Mouse (Mus musculus) CD4-positive, CD25-positive, alpha-beta regulatory T cell, adult 4 months (primary cell): ENCODE results near the gene Gdap1l1. TPM values are rescaled to one million over a fixed set of nuclear protein-coding genes. Genes with fewer than 3 reads are reported as not detected.
"Not testable (repeated sequence)": the region's sequence is repeated elsewhere in the genome, so short reads cannot be mapped to it uniquely, and the experiment has no call there.

Experiments
- ATAC-seq: one replicate; pipeline ENCODE4 v1.8.0; 2017
- polyA plus RNA-seq, 2 experiments: library from polyadenylated mRNA; unstranded; fragments of 100-300 nt; shearing (Covaris generic); gene quantifications; one replicate each; pipeline ENCODE4 v1.2.1; 2017

Gene Gdap1l1
- polyA plus RNA-seq, 2 experiments from 2014 or later = not detected

GRCm38 (mm10) chr2:163424597-163424996 is 13.7 kb upstream of the Gdap1l1 start, which contains the start of gene Oser1:
Gene Oser1, minus strand, starts transcription at chr2:163424697.
- ATAC-seq = no peak

DNA sequence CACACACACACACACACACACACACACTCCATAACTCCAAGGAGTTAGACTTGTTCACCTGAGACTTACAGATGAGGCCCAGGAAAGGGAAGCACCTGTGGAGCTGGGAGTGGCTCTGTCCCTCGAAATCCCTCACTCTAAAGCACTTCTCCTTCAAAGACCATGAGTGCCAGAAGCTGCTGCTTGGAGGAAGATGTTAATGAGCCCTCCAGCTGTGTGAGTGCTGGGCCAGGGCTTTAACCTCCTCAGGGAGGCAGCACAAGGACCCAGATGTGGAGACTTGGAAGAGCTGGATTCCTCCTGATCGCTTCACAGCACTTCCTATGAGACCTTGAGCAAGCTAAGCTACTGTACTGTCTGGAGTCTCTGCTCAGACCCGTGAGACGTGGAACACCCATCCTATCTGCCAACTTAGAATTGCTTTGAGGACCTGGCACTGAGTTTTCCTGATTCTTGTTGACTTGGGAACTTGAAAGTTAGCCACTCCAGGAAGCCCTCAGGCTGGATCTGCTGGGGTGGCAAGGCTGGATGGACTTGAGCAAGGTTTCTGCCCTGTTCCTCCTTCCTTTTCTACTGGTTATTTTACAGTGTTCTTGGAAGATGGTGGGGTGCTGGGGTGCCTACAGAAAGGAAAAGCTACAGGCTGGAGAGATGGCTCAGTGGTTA is 9.8 kb upstream of the Gdap1l1 start:
- ATAC-seq = no peak

- no peak for ATAC-seq
Measured at GRCm38 (mm10) chr2:163431289-163431688, 7.0 kb upstream of the Gdap1l1 start.

GRCm38 (mm10) chr2:163433971-163434370 is 4.3 kb upstream of the Gdap1l1 start:
- no peak for ATAC-seq

- ATAC-seq = no peak
Measured at GRCm38 (mm10) chr2:163437800-163438199, 476 bp upstream of the Gdap1l1 start.

DNA sequence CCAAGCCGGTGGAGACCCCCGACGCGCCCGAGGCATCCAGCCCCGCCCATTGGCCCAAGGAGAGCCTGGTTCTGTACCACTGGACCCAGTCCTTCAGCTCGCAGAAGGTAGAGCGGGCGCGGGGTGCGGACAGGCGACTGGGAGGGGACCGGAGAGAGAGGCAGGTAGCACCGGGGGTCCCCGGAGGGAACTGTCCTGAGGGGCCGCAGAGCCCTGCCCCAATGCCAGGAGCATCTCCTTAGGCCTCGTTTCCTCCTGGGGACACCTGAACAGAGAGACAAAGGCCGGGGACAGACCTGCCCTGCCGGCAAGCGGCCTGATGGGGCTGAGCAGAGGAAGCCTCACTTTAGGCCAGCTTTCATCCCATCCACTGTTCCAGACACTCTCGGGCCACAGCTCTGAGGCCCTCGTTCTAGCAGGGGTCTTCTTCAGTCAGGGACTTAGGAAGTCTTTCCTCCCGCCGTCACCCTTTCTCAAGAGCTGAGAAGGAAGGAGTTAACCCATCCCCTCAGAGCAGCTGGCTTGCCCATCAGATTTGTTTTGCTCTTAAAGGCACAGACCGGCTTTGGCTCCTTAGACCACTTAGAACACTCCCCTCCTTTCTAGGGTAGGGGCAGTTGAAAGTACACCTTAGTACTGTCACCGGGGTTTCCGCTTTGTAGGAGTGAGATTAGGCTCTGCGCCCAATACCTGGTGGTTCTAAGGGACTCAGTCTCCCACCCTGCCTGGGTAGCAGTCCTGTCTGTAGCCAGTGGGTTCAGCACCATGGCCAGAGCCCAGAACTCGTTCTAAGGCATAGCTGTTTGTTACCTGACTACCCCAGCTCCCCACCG is 559 bp downstream of the Gdap1l1 start:
- no peak for ATAC-seq

DNA sequence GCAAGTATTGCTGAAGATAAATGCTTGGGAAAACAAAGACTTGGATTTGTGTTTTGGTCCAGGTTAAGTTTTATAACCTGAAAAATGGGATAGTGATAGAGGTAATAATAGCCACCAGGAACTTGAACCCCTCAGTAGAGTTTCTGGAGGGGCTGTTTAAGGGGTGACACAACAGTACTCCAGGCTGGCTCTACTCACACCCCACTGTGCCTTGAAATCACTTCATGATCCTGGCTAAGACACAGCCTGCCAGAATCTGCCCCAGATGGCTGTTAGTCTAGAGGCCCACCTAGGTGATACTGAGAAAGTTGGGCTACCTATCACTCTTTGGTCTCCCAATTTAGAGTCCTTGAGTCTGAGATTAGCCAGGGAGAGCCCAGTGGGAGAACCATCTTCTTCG is 1.2 kb downstream of the Gdap1l1 start:
- ATAC-seq = no peak

DNA sequence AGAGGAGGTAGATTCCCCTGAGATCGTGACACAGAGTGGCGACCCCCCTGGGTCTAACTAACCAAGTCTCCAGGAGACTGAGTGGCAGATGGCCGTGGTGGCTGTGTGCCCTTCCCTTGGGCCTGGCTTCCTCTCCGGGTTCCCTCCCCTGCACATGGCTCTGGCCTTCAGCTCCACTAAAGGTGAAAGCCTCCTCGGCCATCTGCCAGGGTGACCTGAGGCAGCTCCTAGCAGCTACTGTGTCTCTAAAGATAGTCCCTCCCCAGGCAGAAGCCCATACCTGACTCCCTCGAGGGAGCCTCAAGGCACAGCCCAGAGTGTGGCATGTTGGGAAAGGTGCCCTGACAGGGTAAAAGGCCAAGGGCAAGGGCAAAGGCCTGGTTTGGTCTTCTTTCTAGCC is 5.3 kb downstream of the Gdap1l1 start:
- no peak for ATAC-seq

DNA sequence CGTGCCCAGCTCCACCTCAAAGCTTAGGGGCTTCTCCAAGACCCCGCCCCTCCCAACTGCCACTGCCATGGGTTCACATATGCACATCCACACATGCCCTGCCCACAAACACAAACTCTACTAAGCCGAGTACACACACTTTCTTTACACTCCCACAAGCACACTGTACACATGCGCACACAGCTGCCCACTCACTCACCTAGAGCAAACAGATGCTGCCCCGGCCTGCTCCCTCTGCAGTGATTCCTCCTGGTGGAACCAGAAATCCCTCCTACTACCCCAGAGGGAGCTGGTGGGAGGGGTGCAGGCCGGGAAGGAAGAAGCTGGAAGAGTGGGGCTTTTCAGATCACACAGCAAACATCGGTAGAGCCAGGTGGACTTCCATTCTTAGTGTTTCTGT is 5.7 kb downstream of the Gdap1l1 start:
- ATAC-seq = no peak

- ATAC-seq = no peak
Measured at GRCm38 (mm10) chr2:163447375-163447774, 9.1 kb downstream of the Gdap1l1 start.

GRCm38 (mm10) chr2:163449276-163449675 is 11.0 kb downstream of the Gdap1l1 start:
- no peak for ATAC-seq

DNA sequence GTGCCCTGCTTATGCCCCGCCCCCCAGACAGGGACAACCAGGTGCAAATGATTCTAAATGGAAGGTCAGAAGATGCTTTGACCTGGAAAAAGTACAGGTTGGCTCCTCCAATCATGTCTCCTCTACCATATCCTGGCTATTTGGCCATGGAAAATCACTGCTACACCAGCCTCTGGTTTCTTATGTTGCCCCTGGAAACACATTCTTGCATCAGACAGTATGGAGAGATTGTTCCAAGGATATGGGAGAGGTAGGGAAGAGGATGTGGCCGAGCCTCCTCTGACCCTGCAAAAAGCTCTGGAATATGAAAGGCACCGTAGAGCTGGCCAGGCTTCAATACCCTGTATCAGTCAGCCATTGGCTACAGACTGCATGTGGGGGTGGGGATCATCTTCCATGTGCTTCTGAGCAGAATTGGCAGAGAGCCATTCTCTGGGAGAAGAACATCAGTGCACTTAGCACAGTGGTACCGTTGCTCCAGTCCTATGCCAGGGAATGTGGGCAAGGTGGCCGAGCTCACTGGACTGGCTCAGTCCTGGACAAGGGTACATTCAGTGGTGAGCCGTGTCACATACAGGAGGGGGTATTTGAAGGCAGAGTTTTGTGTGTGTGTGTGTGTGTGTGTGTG is 12.5 kb downstream of the Gdap1l1 start:
- no peak for ATAC-seq

DNA sequence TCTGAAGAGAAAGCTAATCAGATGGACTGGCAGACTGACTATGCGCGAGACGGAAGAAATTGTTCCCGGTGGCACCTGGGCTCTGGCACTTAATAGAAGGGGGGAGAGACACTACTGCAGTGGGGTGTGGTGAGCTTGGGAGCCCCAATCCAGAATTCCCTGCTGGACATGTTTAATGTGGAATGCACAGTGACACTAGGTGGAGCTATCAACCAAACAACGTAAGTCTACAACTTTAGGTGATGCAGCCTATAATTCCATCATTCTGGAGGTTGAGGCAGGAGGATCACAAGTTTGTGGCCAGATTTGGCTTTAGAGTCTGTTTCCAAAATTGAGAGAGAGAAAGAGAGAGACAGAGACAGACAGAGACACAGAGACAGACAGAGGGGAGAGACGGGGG is 14.5 kb downstream of the Gdap1l1 start:
- no peak for ATAC-seq

DNA sequence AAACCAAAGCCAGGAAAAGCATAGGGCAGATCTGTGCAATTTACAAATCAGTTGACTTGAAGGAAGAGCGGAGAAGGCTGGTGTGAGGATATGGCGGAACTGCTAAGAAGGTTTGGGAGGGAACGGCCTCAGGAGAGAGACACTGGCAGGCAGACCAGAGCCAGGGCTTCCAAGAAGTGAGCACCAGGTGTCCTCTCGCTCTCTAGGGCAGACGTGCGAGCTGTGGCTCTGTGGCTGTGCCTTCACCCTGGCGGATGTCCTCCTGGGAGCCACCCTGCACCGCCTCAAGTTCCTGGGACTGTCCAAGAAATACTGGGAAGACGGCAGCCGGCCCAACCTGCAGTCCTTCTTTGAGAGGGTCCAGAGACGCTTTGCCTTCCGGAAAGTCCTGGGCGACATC is 15.1 kb downstream of the Gdap1l1 start:
- ATAC-seq = no peak

DNA sequence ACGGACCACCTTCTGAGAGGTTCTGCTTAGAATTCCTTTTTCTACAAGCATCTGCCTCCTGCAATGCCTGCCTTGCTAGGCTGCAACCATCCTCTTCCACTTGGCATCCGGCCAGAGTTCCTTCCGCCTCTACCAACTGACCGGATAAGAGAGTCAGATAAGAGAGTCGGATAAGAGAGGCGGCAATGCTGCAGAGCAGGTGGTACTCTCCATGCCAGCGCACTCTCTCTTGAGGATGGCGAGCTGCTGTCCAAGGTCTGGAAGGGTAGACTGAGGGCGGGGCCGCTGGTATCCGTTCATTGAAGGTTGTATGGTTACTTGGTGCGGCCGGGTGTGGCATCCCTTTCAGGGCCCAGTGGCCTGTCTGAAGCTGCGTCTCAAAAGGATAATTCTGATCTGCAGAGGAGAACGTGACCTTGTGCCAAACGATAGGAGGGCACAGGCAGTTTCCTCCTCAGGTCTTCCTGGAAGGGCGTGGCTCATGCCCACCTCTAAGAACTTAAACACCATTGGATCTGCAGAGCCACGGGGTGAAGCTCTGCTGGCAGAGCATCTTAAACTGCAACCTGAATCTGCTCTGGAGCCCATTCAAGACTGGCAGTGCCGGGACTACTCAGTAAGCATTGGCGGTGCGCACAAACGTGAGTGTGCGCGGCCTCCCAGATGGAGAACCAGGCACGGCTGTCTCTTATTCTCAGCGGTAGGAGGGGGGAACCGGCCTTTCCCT is 20.4 kb downstream of the Gdap1l1 start:
- ATAC-seq = no peak

GRCm38 (mm10) chr2:163459380-163459779 is 21.1 kb downstream of the Gdap1l1 start:
- ATAC-seq = no peak

GRCm38 (mm10) chr2:163460622-163461021 is 22.3 kb downstream of the Gdap1l1 start:
- no peak for ATAC-seq

GRCm38 (mm10) chr2:163461307-163461706 is 23.0 kb downstream of the Gdap1l1 start:
- ATAC-seq = not testable (repeated sequence)

- ATAC-seq = no peak
Measured at GRCm38 (mm10) chr2:163462386-163462785, 24.1 kb downstream of the Gdap1l1 start.

DNA sequence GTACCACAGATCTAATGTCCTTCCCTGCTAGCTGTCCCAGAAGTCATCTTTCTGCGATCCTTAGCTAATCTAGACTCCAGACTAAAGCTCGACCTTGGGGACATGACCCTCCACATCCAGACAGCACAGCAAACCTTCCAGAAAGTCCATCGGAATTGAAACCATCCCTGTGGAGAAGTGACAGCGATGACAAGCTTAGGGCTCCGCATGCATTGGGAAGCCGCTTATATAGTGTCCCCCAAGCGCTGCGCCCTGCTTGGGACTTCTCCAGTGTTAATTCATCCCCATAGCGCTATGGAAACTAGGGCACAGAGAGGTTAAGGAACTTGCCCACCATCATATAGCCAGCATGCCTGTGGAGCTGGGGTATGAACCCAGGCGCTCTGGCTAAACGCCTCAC is 24.5 kb downstream of the Gdap1l1 start:
- no peak for ATAC-seq

- ATAC-seq = no peak
Measured at GRCm38 (mm10) chr2:163463251-163463769, 25.0 kb downstream of the Gdap1l1 start.

DNA sequence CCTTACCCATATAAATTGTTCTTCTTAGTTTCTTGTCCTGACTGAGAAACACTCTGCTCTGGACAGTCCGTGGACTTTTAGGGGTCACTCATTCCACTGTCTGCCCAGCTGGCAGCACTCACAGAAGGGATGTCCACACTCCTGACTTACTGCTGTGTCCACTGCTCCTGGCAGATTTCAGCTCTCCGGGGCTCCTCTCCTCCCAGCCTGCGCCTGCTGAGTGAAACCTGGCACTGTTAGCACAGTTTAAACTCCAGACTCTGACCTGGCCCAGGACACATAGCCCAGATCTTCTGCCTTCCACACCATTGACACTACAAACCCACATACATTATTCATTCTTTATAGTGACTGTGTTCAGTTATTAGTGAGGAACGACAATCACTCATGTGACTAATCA is 25.7 kb downstream of the Gdap1l1 start:
- no peak for ATAC-seq

- no peak for ATAC-seq
Measured at GRCm38 (mm10) chr2:163464562-163464961, 26.3 kb downstream of the Gdap1l1 start.
